Mouse (Mus musculus): ENCODE measurements around the gene Krtap29-1. TPM values are rescaled to one million over a fixed set of nuclear protein-coding genes. Genes with fewer than 3 reads are reported as not detected.

Krtap29-1 gene
- total and polyA plus RNA-seq, 2 experiments from 2014 or later: not detected

GRCm38 (mm10) chr11:99937751-99938264, 41.0 kb downstream of the Krtap29-1 start:
- Histone ChIP-seq H3K4me3 (ENCODE audit: low read depth, low read length) (no peak overlapping the region), H3K36me3 (ENCODE audit: insufficient read depth, low read length) (no peaks in the 10 kb centered on the region), H3K4me2 (ENCODE audit: low read depth, low read length, poor library complexity, severe bottlenecking) (no peak overlapping the region), H3K27me3 (ENCODE audit: insufficient read depth, low read length) (no peaks in the 10 kb centered on the region), H3K9ac (replicated peaks; ENCODE audit: low read length, poor library complexity, severe bottlenecking) (no peak overlapping the region), H3K4me1 (ENCODE audit: insufficient read depth, low read length) (no peaks in the 10 kb centered on the region), H3K27ac (ENCODE audit: low read depth, low read length) (no peak overlapping the region), H3K9me3 (ENCODE audit: low read length) (no peaks in the 10 kb centered on the region)
- DNase-seq (ENCODE audit: low spot score): no peak
- WGBS: 82% methylated on average over 9 of the region's 9 CpGs
- no peak for ATAC-seq (ENCODE audit: low FRiP score)
- no peak for TF ChIP-seq CTCF (IDR thresholded peaks at IDR 0.05)

DNA sequence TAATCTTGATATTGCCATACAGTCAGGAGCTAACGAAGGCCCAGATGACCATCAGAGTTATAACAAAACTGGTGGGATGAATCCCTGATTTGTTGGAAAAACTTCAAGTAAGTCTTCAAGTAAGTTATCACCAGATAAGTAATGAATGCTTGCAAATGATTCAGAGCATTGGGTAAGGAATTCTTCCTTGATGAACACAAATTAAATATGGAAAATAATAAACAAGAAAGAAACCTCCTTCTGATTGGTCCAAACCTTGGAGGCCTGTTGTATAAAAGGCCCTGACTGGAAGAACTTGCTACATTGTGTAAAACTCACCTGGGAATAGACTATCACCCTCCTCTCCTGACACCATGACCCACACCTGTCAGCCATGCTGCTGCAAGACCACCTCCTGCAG, 42.9 kb downstream of the Krtap29-1 start, which contains the start of gene Krtap31-2:
Gene Krtap31-2, plus strand, starts transcription at position 301 of the 400 bp plus-strand sequence.
- Histone ChIP-seq H3K4me3 (ENCODE audit: low read depth, low read length) (no peak within 1 kb of the TSS), H3K27me3 (ENCODE audit: insufficient read depth, low read length) (no peaks in the 10 kb centered on the region), H3K4me2 (ENCODE audit: low read depth, low read length, poor library complexity, severe bottlenecking) (no peak within 1 kb of the TSS), H3K27ac (ENCODE audit: low read depth, low read length) (no peak within 1 kb of the TSS), H3K9me3 (ENCODE audit: low read length) (no peaks in the 10 kb centered on the region), H3K9ac (replicated peaks; ENCODE audit: low read length, poor library complexity, severe bottlenecking) (no peak within 1 kb of the TSS), H3K4me1 (ENCODE audit: insufficient read depth, low read length) (no peaks in the 10 kb centered on the region), H3K36me3 (ENCODE audit: insufficient read depth, low read length) (no peaks in the 10 kb centered on the region)
- DNase-seq (ENCODE audit: low spot score) (no peak), ATAC-seq (ENCODE audit: low FRiP score) (no peak)
- WGBS: 94% methylated on average over 1 of the region's 1 CpGs
- no peak for TF ChIP-seq CTCF (IDR thresholded peaks at IDR 0.05)

Other genes with a start within 250 kb of the Krtap29-1 start
Only the 30 nearest of the 33 such genes appear.
- not detected in 2 replicates for gene Gm11595, start 206.1 kb downstream of the Krtap29-1 start, total RNA-seq (2014; rRNA removed)
- not detected in 2 replicates for gene Gm11595, start 206.1 kb downstream of the Krtap29-1 start, polyA plus RNA-seq (2015; fragmentation: Nextera tagmentation; extraction: Ambion mirVana)
- not detected in 2 replicates for gene Krtap4-8, start 198.3 kb downstream of the Krtap29-1 start, total RNA-seq (2014; rRNA removed)
- not detected in 2 replicates for gene Krtap4-8, start 198.3 kb downstream of the Krtap29-1 start, polyA plus RNA-seq (2015; fragmentation: Nextera tagmentation; extraction: Ambion mirVana)
- not detected in 2 replicates for gene Krtap4-9, start 193.9 kb downstream of the Krtap29-1 start, total RNA-seq (2014; rRNA removed)
- not detected in 2 replicates for gene Krtap4-9, start 193.9 kb downstream of the Krtap29-1 start, polyA plus RNA-seq (2015; fragmentation: Nextera tagmentation; extraction: Ambion mirVana)
- not detected in 2 replicates for gene Gm11596, start 185.6 kb downstream of the Krtap29-1 start, total RNA-seq (2014; rRNA removed)
- not detected in 2 replicates for gene Gm11596, start 185.6 kb downstream of the Krtap29-1 start, polyA plus RNA-seq (2015; fragmentation: Nextera tagmentation; extraction: Ambion mirVana)
- not detected in 2 replicates for gene Gm11569, start 180.1 kb downstream of the Krtap29-1 start, total RNA-seq (2014; rRNA removed)
- gene Gm11569, start 180.1 kb downstream of the Krtap29-1 start, polyA plus RNA-seq (2015; fragmentation: Nextera tagmentation; extraction: Ambion mirVana): not detected in 2 replicates
- not detected in 2 replicates for gene Gm11554, start 174.6 kb downstream of the Krtap29-1 start, total RNA-seq (2014; rRNA removed)
- gene Gm11554, start 174.6 kb downstream of the Krtap29-1 start, polyA plus RNA-seq (2015; fragmentation: Nextera tagmentation; extraction: Ambion mirVana): not detected in 2 replicates
- gene Krtap4-13, start 169.2 kb downstream of the Krtap29-1 start, total RNA-seq (2014; rRNA removed): not detected in 2 replicates
- not detected in 2 replicates for gene Krtap4-13, start 169.2 kb downstream of the Krtap29-1 start, polyA plus RNA-seq (2015; fragmentation: Nextera tagmentation; extraction: Ambion mirVana)
- not detected in 2 replicates for gene Gm11564, start 163.4 kb downstream of the Krtap29-1 start, total RNA-seq (2014; rRNA removed)
- gene Gm11564, start 163.4 kb downstream of the Krtap29-1 start, polyA plus RNA-seq (2015; fragmentation: Nextera tagmentation; extraction: Ambion mirVana): not detected in 2 replicates
- gene 2300003K06Rik, start 141.0 kb downstream of the Krtap29-1 start, total RNA-seq (2014; rRNA removed): not detected in 2 replicates
- not detected in 2 replicates for gene 2300003K06Rik, start 141.0 kb downstream of the Krtap29-1 start, polyA plus RNA-seq (2015; fragmentation: Nextera tagmentation; extraction: Ambion mirVana)
- gene Krtap4-16, start 127.4 kb downstream of the Krtap29-1 start, total RNA-seq (2014; rRNA removed): not detected in 2 replicates
- gene Krtap4-16, start 127.4 kb downstream of the Krtap29-1 start, polyA plus RNA-seq (2015; fragmentation: Nextera tagmentation; extraction: Ambion mirVana): not detected in 2 replicates
- gene Gm11568, start 121.1 kb downstream of the Krtap29-1 start, total RNA-seq (2014; rRNA removed): not detected in 2 replicates
- not detected in 2 replicates for gene Gm11568, start 121.1 kb downstream of the Krtap29-1 start, polyA plus RNA-seq (2015; fragmentation: Nextera tagmentation; extraction: Ambion mirVana)
- not detected in 2 replicates for gene Gm11559, start 114.6 kb downstream of the Krtap29-1 start, total RNA-seq (2014; rRNA removed)
- not detected in 2 replicates for gene Gm11559, start 114.6 kb downstream of the Krtap29-1 start, polyA plus RNA-seq (2015; fragmentation: Nextera tagmentation; extraction: Ambion mirVana)
- gene Krtap9-1, start 105.7 kb downstream of the Krtap29-1 start, total RNA-seq (2014; rRNA removed): not detected in 2 replicates
- not detected in 2 replicates for gene Krtap9-1, start 105.7 kb downstream of the Krtap29-1 start, polyA plus RNA-seq (2015; fragmentation: Nextera tagmentation; extraction: Ambion mirVana)
- gene Gm11567, start 99.9 kb downstream of the Krtap29-1 start, total RNA-seq (2014; rRNA removed): not detected in 2 replicates
- not detected in 2 replicates for gene Gm11567, start 99.9 kb downstream of the Krtap29-1 start, polyA plus RNA-seq (2015; fragmentation: Nextera tagmentation; extraction: Ambion mirVana)
- gene Krtap31-1, start 71.1 kb downstream of the Krtap29-1 start, total RNA-seq (2014; rRNA removed): not detected in 2 replicates
- gene Krtap31-1, start 71.1 kb downstream of the Krtap29-1 start, polyA plus RNA-seq (2015; fragmentation: Nextera tagmentation; extraction: Ambion mirVana): not detected in 2 replicates
- gene Gm11565, start 64.3 kb downstream of the Krtap29-1 start, total RNA-seq (2014; rRNA removed): not detected in 2 replicates
- not detected in 2 replicates for gene Gm11565, start 64.3 kb downstream of the Krtap29-1 start, polyA plus RNA-seq (2015; fragmentation: Nextera tagmentation; extraction: Ambion mirVana)
- gene Krtap31-2, start 42.8 kb downstream of the Krtap29-1 start, total RNA-seq (2014; rRNA removed): not detected in 2 replicates
- gene Krtap31-2, start 42.8 kb downstream of the Krtap29-1 start, polyA plus RNA-seq (2015; fragmentation: Nextera tagmentation; extraction: Ambion mirVana): not detected in 2 replicates
- not detected in 2 replicates for gene Krtap9-5, start 30.6 kb downstream of the Krtap29-1 start, total RNA-seq (2014; rRNA removed)
- not detected in 2 replicates for gene Krtap9-5, start 30.6 kb downstream of the Krtap29-1 start, polyA plus RNA-seq (2015; fragmentation: Nextera tagmentation; extraction: Ambion mirVana)
- gene Krtap16-1, start 7.5 kb upstream of the Krtap29-1 start, total RNA-seq (2014; rRNA removed): not detected in 2 replicates
- gene Krtap16-1, start 7.5 kb upstream of the Krtap29-1 start, polyA plus RNA-seq (2015; fragmentation: Nextera tagmentation; extraction: Ambion mirVana): not detected in 2 replicates
- gene Krtap17-1, start 14.9 kb upstream of the Krtap29-1 start, total RNA-seq (2014; rRNA removed): 0.22 and 1.4 TPM in 2 replicates
- gene Krtap17-1, start 14.9 kb upstream of the Krtap29-1 start, polyA plus RNA-seq (2015; fragmentation: Nextera tagmentation; extraction: Ambion mirVana): 1.7 TPM in 2 replicates
- not detected in 2 replicates for gene Krt33a, start 37.2 kb upstream of the Krtap29-1 start, total RNA-seq (2014; rRNA removed)
- gene Krt33a, start 37.2 kb upstream of the Krtap29-1 start, polyA plus RNA-seq (2015; fragmentation: Nextera tagmentation; extraction: Ambion mirVana): not detected in 2 replicates
- gene Krt33b, start 50.8 kb upstream of the Krtap29-1 start, total RNA-seq (2014; rRNA removed): not detected in 2 replicates
- gene Krt33b, start 50.8 kb upstream of the Krtap29-1 start, polyA plus RNA-seq (2015; fragmentation: Nextera tagmentation; extraction: Ambion mirVana): 0.13 and 0.25 TPM in 2 replicates
- not detected in 2 replicates for gene Krt34, start 62.5 kb upstream of the Krtap29-1 start, total RNA-seq (2014; rRNA removed)
- not detected in 2 replicates for gene Krt34, start 62.5 kb upstream of the Krtap29-1 start, polyA plus RNA-seq (2015; fragmentation: Nextera tagmentation; extraction: Ambion mirVana)
- 0.93 TPM in 1 of 2 replicates, not detected in the other for gene Krt31, start 71.5 kb upstream of the Krtap29-1 start, total RNA-seq (2014; rRNA removed)
- not detected in 2 replicates for gene Krt31, start 71.5 kb upstream of the Krtap29-1 start, polyA plus RNA-seq (2015; fragmentation: Nextera tagmentation; extraction: Ambion mirVana)
- not detected in 2 replicates for gene Krt32, start 109.2 kb upstream of the Krtap29-1 start, total RNA-seq (2014; rRNA removed)
- not detected in 2 replicates for gene Krt32, start 109.2 kb upstream of the Krtap29-1 start, polyA plus RNA-seq (2015; fragmentation: Nextera tagmentation; extraction: Ambion mirVana)
- gene Krt35, start 117.2 kb upstream of the Krtap29-1 start, total RNA-seq (2014; rRNA removed): 0.60 TPM in 1 of 2 replicates, not detected in the other
- gene Krt35, start 117.2 kb upstream of the Krtap29-1 start, polyA plus RNA-seq (2015; fragmentation: Nextera tagmentation; extraction: Ambion mirVana): 0.10 TPM in 1 of 2 replicates, not detected in the other
- 0.44 TPM in 1 of 2 replicates, not detected in the other for gene Krt36, start 126.6 kb upstream of the Krtap29-1 start, total RNA-seq (2014; rRNA removed)
- gene Krt36, start 126.6 kb upstream of the Krtap29-1 start, polyA plus RNA-seq (2015; fragmentation: Nextera tagmentation; extraction: Ambion mirVana): not detected in 2 replicates
- not detected in 2 replicates for gene Krt13, start 142.5 kb upstream of the Krtap29-1 start, total RNA-seq (2014; rRNA removed)
- gene Krt13, start 142.5 kb upstream of the Krtap29-1 start, polyA plus RNA-seq (2015; fragmentation: Nextera tagmentation; extraction: Ambion mirVana): not detected in 2 replicates
- gene Krt15, start 156.9 kb upstream of the Krtap29-1 start, total RNA-seq (2014; rRNA removed): 0.33 and 6.0 TPM in 2 replicates
- 0.22 and 0.43 TPM in 2 replicates for gene Krt15, start 156.9 kb upstream of the Krtap29-1 start, polyA plus RNA-seq (2015; fragmentation: Nextera tagmentation; extraction: Ambion mirVana)
- 1.6 and 5.4 TPM in 2 replicates for gene Krt19, start 169.6 kb upstream of the Krtap29-1 start, total RNA-seq (2014; rRNA removed)
- gene Krt19, start 169.6 kb upstream of the Krtap29-1 start, polyA plus RNA-seq (2015; fragmentation: Nextera tagmentation; extraction: Ambion mirVana): 6.5 and 8.1 TPM in 2 replicates